Mouse (Mus musculus) T-helper 2 cell (primary cell): ENCODE data around the gene Olfr157.

Experiments used
- in situ Hi-C: fragments of 300-600 bp; cut with MboI, MseI; formaldehyde crosslinking; loops from one replicate; pipeline ENCODE4 v1.15.1; 2025; ENCODE audit warnings: high pct_unique_total_duplicates

The Olfr157 gene

DNA sequence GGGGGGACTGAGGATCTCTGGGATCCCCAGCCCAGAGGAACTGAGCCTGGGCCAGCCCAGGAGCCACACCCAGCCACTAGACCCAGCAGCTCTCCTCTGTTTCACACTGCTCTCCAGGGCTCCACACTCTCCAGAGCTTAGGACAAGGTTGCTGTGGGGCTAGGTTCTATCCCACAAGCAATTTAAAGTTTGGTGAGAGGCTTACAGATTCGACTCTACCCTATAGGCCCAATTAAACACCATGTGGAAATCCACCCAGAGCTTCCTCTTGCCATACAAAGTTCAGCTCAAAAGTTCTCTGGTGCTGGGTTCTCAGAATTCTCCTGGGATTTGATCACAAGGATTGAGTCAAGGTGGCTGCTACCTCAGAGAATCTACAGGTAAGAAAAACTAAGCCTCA is at the start of gene Olfr157:
TSS of gene Olfr157 (minus strand) at position 101 of the 400 bp plus-strand sequence.
- in situ Hi-C loops: no loop called here

DNA sequence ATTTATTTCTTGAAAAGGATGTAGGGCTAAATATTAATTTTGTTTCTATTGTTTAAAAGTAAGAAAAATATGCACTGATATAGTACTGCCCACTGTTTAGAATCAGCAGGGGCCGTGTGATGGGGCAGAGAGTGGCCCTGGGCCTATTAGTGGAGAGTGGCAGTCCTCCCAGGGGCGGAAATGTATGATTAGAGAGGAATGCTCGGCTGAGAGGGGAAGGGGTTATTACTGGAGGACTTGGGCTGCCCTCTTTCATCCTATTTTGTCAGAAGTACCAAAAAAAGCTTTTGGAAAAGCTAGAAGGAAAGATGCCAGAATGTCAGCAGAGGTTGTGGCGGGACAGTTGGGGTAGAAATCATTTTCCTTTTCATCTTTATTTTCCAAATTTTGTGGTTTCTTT is 44.2 kb upstream of the Olfr157 start:
- in situ Hi-C loops: no loop called here

DNA sequence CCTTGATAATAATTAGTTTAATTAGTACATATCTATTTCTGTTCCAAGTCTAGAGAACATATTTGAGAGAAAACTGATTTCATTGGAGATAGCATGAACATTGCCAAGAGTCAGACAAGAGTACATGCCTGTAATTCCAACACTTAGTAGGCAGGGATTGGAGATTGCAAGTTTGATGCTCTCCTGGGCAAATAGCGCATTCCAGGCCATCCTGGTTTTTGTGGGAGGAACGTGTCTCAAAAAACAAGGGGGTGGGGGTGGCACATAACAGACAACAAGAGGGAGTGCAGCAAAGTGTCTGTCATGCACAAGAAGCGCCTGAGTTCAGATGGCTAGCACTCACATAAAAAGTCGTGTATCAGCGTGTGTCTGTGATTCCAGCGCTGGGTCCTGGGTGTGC is 39.6 kb upstream of the Olfr157 start:
- in situ Hi-C loops: no loop called here

DNA sequence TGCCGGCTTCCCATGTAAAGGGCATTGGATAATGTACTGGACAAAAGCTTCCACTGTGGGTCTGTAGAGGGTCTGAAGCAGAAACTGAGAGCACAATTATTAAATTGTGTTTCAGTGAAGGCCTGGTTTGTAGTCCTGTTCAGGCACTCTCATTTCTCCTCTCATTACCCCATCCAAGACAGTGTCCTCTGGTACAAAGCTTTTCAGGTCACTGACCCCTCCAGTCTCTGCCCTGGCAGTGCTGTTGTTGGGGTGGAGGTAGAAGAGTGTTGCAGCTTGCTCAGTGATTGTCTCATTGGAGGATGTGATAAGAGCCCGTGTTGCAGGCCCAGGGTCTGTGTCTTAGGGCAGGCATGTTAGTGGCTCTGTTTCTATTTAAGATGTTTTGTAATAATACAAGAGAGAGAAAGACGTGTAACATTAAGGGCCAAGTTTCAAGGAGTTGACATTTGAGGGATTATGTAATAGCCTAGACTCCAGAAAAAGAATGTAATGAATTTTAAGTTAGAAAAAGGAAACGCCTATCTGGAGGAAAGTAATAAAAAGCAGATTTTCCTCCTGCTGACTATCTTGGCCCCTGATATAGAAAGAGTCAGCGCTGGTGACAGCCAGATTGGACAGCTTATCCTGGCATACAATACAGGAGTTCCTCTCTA is 38.2 kb upstream of the Olfr157 start:
- in situ Hi-C loops: no loop called here

DNA sequence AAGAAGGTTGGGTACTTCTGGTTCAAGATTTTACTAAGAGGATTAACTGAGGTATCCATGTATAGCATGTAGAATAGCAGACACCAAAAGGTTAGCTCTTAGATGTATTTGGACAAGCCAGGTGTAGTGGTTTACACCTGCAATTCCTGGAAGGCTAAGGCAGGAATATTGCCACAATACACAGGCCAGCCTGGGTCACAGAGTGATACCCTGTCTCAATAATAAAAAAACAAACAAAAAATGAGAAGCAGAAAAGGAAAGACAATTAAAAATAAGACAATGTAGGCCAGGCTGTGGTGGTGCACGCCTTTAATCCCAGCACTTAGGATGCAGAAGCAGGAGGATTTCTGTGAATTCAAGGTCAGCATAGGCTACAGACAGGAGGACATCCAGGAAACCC is 37.2 kb upstream of the Olfr157 start:
- in situ Hi-C loops: no loop called here

DNA sequence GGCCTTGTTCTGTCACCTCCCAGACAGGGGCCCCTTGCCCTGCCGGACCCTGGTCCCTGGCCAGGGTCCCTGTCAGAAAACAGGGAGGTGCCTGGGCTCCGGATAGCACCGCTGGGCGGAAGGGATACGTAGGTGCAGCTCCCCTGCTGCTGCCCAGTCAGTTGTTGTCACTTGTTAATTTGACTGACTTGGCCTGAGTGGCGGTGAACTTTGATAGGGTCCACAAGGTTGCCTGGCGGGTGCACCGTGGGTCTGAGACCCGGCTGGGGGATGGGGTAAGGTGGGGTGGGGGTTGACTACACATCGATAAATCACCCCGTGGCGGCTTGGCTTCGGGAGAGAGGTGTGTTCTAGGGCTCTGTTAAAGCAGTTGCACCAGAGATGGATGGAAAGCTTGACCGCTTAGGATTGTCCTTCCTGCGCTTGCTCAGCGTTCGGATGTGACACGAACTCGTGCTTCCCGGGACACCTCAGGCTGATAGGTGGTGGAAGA is 36.0 kb upstream of the Olfr157 start:
- in situ Hi-C loops: no loop called here

DNA sequence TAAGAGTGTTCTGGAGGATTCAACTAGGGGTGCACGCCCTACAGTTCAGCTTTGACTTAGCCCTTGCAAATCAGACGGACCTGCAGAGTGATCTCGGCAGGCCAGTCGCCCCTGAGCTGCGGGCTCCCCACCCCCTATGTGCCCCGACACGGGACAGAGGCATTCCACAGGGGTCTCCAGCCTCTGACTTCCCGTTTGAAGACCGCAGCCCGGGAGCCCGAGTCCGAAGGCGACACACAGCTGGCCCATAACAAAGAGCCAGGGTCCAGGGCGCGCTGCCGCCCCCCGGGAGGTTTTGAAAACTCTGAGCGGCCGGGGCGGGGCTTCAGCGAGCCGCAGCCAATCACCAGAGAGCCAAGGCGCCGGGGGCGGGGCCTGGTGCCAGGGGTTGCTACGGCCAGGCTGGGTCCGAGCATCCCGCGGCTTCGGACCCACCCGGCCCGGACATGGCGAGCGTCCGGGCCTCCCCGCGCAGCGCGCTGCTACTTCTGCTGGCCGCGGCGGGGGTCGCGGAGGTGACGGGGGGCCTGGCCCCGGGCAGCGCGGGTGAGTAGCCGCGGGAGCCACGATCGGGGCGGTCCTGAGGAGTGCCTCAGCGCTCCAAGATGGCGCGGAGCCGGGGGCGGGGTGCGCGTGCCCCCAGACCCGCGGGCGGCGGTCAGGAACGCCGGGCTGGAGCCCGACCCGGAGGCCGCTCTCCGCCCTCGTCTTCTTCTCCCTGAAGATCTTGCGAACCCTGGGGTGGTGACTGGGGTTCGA is 35.3 kb upstream of the Olfr157 start, which contains the start of gene Reck:
TSS of gene Reck (plus strand) at position 371 of the 759 bp plus-strand sequence.
- in situ Hi-C loops: no loop called here

DNA sequence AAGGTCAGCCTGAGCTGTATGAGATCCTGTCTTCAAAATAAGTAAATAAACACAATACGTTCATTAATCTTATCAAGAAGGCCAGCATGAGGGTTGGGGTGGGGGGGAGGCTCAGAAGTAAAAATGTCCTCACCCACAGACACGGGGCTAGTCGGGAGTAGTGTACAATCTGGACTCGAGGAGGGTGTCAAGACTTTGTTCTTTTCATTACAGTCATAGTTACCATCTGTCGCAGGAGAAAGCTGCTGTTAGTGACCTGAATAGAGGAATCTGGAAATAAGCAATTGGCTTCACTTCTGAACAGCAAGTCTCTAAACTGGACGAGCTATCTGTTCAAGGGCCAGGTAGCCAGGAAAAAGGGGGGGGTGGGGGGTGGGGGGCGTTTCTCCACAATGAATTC is 34.5 kb upstream of the Olfr157 start:
- in situ Hi-C loops: no loop called here

DNA sequence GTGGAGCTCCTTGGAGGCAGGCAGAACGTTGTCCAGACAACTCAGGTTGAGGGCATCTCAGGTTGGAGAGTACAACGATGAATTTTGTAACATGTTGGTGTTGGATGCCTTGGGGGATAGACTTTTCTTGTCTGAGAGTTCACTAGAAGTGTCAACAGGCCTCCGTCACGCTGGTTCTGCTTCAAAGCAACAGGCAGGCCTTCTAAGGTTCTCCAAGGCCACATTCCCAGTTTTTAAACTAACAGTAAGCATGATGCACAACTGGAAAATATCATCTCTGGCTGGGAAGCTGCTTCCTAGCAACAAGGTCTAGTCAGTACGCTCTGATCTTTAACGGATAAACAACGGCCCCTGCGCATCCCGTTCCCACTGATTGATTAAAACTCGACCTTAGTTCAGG is 29.8 kb upstream of the Olfr157 start:
- in situ Hi-C loops: loop anchor here (5.0 kb wide), 1 partner anchor 58 kb away; no protein-coding TSS in a partner anchor

DNA sequence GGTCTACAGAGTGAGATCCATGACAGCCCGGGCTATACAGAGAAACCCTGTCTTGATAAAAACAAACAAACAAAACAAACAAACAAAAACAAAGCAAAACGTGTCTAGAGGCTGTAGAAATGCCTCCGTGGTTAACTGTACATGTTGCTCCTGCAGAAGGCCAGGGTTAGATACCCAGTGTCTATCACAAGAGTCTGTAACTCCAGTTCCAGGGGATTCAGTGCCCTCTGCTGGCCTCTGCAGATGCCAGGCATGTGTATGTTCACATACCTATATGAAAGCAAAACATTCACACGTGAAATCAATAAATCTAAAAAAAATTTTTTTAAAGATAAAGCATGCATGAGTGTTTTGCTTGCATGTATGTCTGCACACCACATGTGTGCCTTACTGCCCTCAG is 23.3 kb upstream of the Olfr157 start:
- in situ Hi-C loops: no loop called here

DNA sequence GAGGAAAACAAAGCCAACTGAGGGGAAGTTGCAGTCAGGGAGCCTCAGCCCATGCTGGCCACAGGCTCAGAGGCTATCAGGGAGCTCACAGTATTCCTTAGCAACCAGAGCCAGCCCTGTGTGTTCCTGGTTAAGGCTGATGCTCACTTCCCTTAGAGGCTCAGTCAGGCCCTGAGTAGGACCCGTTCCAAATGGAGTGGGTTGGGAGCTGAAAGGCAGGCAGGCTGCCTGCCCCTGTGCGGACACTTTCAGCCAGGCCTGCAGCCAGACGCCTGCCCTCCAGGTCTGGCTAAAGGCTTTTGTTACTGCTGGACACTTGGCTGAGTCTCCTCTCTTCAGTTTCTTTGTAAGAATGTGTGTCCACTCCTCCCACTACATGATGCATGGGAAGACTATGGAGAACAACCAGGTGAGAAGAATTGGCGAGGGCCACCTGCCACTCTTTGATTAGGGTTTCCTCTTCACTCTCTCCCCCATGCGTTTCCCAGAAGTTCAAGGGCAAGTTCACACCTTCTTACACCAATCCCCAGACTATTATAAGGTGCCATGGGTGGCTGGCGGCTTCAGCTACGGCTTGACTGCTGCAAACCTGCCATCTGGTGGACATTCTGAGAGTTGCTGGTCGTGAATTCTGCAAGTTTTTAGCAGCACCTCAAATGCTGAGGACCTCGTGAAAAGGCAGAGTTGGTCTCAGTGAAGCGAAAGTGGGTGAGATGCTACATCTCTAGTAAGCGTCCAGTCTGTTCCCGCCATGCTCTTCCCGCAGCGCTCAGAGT is 20.9 kb upstream of the Olfr157 start:
- in situ Hi-C loops: no loop called here

DNA sequence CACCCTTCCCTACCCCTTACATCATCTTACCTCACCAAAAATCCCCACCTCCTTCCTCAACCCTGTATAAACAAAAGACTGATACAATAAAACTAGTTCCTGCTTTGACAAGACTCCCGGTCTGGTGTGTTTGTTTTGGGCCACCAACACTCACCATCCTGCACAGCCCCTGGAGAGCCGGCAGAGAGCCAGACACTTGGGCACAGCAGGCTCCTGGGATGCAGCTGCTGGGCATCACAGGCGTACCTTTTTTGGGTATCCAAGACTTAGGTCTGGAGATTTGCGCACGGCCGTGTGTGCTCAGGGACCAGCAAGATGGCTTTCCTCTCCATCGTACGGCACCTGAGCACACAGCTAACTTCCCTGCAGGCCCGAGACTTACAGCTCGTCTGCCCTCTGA is 19.9 kb upstream of the Olfr157 start:
- in situ Hi-C loops: no loop called here

DNA sequence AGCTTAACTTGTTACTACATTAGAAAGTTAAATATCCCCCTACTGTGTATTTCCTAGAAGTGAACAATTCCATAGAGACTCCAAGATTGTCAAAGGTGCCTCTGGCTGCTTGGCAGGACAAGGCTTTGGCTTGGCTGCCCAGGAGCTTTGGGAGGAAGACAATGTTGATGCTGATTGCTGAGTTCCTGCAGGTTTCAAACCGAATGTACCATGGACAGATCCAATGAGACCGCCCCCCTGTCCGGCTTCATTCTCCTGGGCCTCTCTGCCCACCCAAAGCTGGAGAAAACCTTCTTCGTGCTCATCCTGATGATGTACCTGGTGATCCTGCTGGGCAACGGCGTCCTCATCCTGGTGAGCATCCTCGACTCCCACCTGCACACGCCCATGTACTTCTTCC is 14.1 kb upstream of the Olfr157 start:
- in situ Hi-C loops: loop anchor here (5.0 kb wide), 1 partner anchor 87 kb away; no protein-coding TSS in a partner anchor

DNA sequence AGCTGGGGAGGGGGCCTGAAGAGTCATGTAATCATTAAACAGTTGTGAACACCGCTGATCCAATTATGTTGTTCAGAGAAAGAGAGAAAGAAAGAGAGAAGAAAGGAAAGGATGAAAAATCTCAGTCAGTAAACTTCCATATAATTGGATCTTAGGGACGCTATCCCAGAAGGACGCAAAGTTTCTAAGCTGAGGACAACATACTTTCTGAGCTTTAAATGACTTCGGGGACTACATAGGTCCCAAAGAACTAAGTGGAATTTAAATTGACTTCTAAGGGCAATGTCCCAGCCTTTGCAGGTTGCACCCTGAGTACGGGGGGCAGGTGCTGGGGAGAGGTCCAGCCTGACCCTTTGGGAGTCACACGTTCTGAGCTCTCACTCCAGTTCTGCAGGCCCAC is 11.3 kb upstream of the Olfr157 start, which contains the start of gene Olfr155:
TSS of gene Olfr155 (plus strand) at position 301 of the 400 bp plus-strand sequence.
- in situ Hi-C loops: loop anchor here (5.0 kb wide), 1 partner anchor 84 kb away; no protein-coding TSS in a partner anchor

DNA sequence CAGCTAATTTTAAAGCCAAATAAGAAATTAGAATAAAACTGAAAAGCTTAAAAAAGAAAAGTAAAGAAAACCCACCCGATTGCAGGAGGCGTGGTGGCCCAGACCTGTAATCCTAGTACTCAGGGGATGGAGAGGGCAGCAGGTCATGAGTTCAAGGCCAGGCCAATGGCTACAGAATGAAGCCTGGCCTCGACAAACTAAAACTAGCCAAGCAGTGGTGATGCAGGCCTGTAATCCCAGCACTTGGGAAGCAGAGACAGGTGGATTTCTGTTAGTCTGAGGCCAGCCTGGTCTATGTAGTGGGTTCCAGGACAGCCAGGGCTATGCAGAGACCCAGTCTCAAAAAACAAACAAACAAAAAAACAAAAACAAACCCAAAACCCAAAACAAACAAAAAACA is 1.7 kb downstream of the Olfr157 start:
- in situ Hi-C loops: no loop called here

DNA sequence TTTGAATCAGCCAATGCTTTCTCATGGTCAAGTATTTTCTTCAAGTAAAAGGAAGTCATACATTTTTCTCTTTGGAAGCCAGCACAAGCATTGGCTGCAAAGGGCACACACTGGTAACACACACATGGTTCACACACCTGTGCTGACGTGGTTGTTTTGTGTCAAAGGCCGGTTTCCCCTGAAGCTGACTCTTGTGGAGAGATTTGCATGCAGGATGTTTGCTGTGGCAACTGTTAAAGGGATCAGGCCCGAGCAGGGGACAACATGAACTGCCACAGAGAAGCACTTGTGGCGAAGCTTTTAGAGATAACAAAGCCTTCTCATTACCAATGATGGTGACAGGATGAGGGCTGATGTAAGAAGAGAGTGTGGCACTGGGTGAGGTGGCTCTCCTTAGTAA is 5.3 kb downstream of the Olfr157 start:
- in situ Hi-C loops: no loop called here

DNA sequence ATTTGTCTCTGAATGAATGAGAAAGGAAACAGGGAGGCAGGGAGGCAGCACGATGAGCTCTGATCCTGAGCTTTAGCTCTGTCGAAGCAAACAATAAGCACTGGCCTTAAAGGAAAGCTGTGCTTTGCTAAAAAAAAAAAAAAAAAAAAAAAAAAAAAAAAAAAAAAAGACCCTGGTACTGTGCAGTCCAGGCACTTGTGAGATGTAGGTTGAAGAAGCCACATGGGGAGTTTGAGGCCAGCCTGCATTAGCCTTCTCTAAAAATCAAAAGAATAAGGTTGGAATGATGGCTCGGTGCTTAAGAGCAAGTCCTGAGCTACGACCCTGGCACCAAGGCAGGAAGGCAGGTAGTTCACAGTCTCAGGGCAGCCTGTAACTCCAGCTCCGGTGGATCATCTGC is 6.2 kb downstream of the Olfr157 start:
- in situ Hi-C loops: no loop called here

DNA sequence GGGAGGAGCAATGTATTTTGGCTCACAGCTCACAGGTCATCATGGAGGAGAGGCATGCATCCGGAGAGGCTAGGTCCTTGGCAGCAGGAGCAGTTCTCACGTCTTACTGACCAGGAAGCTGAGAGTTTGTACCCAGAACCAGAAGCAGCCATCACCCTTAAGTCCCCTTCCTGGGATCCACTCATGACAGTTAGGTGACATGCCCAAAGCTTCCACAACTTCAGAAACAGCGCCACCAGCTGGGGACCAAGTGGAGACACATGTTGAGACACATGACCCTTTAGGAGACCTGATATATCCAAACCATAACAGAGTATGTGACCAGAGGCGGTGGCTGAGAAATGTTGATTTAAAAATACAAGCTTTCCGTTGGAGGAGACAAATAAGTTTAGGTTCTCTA is 8.0 kb downstream of the Olfr157 start:
- in situ Hi-C loops: no loop called here

DNA sequence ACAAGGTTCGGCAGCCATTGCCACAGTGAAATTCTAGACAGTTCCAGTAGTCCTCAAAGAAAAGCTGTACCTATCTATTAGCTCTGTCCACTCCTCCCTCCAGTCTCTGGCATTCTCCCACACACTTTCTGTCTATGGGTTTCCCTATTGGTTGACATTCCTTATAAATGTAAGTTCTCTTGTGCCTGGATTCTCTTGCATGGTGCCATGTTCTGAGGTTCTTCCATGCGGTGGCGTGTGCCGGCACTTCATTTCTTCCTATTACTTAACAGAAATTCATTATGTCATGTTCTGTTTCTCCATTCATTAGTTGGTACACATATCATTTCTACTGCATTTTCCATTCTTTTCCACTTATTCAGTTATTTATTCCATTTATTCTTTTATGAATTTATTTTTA is 11.2 kb downstream of the Olfr157 start:
- in situ Hi-C loops: loop anchor here (10.0 kb wide), 1 partner anchor 194 kb away; the partner anchor contains the start of gene Npr2

DNA sequence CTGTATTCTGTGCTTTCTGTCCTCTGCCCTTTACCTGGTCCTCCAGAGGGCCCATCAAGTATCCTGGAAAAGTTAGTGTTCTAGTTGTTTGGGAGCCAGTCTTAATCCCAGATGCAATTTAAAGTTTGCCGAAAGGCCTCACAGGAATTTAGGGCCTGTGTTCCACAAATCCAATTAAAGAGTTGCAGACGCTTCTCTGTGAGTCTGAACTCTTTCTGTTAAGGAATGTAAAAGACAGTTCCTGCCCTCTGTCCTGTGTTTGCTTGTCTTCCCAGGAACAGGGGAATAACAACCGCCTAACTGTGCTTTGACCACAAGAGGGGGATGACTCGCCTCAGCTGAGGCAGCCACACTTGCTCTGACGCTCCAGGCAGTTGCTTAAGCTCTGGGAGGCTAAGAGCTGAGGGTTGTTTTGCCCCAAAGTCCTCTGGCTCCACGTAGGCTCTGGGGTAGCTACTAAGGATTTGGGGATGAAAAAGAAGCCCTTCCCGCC is 16.1 kb downstream of the Olfr157 start, which contains the start of gene Olfr156:
TSS of gene Olfr156 (minus strand) at position 51 of the 493 bp plus-strand sequence.
- in situ Hi-C loops: loop anchor here (10.0 kb wide), 1 partner anchor 189 kb away; the partner anchor contains the start of gene Npr2

DNA sequence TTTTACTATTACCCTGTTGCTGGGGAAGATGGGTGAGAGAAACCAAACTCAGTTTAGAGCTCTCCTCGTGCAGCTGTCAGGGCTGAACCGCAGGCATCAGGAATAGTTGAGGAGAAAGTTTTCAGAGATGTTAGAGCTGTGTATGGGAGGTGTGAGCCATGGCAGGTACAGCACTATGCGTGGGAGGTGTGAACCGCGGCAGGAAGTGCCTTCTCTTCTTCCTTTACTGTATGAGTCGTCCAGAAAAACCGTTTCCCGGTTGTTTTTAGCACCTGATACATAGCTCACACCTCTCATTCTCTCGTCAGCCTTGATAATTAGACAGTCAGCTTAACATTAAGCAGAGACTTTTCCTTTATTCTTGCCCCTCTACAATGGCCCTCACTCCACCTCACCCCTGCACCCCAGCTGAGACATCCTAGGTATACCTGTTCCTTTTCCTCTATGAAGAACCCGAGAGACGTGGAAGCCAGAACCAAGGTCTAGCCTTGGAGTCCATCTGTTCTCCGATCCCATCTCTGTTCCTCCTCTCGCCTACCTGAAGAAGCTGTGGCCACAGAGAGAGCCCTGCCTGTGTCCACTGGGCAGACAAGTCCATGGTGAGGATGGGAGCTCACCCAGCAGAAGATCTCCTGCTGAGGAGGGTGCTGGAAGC is 17.0 kb downstream of the Olfr157 start:
- in situ Hi-C loops: loop anchor here (10.0 kb wide), 1 partner anchor 188 kb away; the partner anchor contains the start of gene Npr2
